Mouse (Mus musculus) ES-Bruce4 (cell line): ENCODE measurements at regions not wholly inside any gene's neighbourhood (a gene's known extent, or its start where the extent isn't known, plus 50 kb on each side); places are given as distances from the start of the nearest gene placed in this dataset.

Experiments
- H3K27ac ChIP-seq: 2 replicates; pipeline ENCODE4 v1.5.1; 2012; ENCODE audit warnings: low read length, inconsistent platforms; ENCODE audit not compliant: insufficient read depth
- H3K27me3 ChIP-seq: 2 replicates; pipeline ENCODE4 v1.6.1; 2012; ENCODE audit warnings: mild to moderate bottlenecking, low read length, inconsistent platforms; ENCODE audit not compliant: control insufficient read depth, poor library complexity, insufficient read depth, severe bottlenecking
- H3K36me3 ChIP-seq: 2 replicates; pipeline ENCODE4 v1.6.1; 2012; ENCODE audit warnings: inconsistent platforms, mild to moderate bottlenecking, low read length, moderate library complexity; ENCODE audit not compliant: control insufficient read depth, poor library complexity, insufficient read depth, severe bottlenecking
- H3K4me1 ChIP-seq: one replicate; pipeline ENCODE4 v1.8.1; 2011; ENCODE audit warnings: low read length; ENCODE audit not compliant: control insufficient read depth, insufficient read depth
- H3K4me3 ChIP-seq: 2 replicates; pipeline ENCODE4 v1.5.1; 2011; ENCODE audit warnings: low read depth, mild to moderate bottlenecking, low read length
- H3K9ac ChIP-seq: 2 replicates; pipeline ENCODE4 v1.6.1; 2012; ENCODE audit warnings: low read depth, mild to moderate bottlenecking, inconsistent platforms; ENCODE audit not compliant: poor library complexity, severe bottlenecking
- H3K9me3 ChIP-seq: replicated peaks from 2 replicates; pipeline ENCODE4 v1.6.1; 2012; ENCODE audit warnings: mild to moderate bottlenecking, low read length, inconsistent platforms; ENCODE audit not compliant: control insufficient read depth, poor library complexity, insufficient read depth, severe bottlenecking
- CTCF ChIP-seq: IDR thresholded peaks from one replicate; pipeline ENCODE4 v1.8.1; 2011; ENCODE audit warnings: low read depth, low read length
- EP300 ChIP-seq: IDR thresholded peaks from 2 replicates; pipeline ENCODE4 v1.6.1; 2011; ENCODE audit warnings: low read depth, low read length; ENCODE audit not compliant: insufficient read depth
- POLR2A ChIP-seq: IDR thresholded peaks from one replicate; pipeline ENCODE4 v1.8.1; 2011; ENCODE audit warnings: low read length; ENCODE audit not compliant: insufficient read depth

- Histone ChIP-seq H3K4me1 (no peaks in the 10 kb centered on the region), H3K9ac (no peak overlapping the region), H3K27ac (no peak overlapping the region), H3K9me3 (no peaks in the 10 kb centered on the region), H3K36me3 (no peaks in the 10 kb centered on the region), H3K4me3 (no peak overlapping the region), H3K27me3 (no peaks in the 10 kb centered on the region; the same call in 1 of the 2 replicates)
- TF ChIP-seq POLR2A (no peak), CTCF (no peak), EP300 (no peak)
Measured at GRCm38 (mm10) chr3:37978481-37978880, 254.2 kb upstream of the Gm5148 start.

- Histone ChIP-seq H3K4me1 (no peaks in the 10 kb centered on the region), H3K36me3 (no peaks in the 10 kb centered on the region), H3K27me3 (no peaks in the 10 kb centered on the region; the same call in 1 of the 2 replicates), H3K27ac (no peak overlapping the region), H3K9ac (no peak overlapping the region), H3K9me3 (no peaks in the 10 kb centered on the region), H3K4me3 (no peak overlapping the region)
- no peak for TF ChIP-seq EP300
Measured at GRCm38 (mm10) chr3:37977453-37977852, 253.2 kb upstream of the Gm5148 start.

- H3K4me1 ChIP-seq: no peaks in the 10 kb centered on the region
- H3K36me3 ChIP-seq: no peaks in the 10 kb centered on the region
- no peaks in the 10 kb centered on the region; the same call in 1 of the 2 replicates for H3K27me3 ChIP-seq
- H3K9ac ChIP-seq: no peak overlapping the region
- no peaks in the 10 kb centered on the region for H3K9me3 ChIP-seq
- no peak overlapping the region for H3K27ac ChIP-seq
- no peak for TF ChIP-seq EP300
- no peak for TF ChIP-seq POLR2A
- no peak for TF ChIP-seq CTCF
- H3K4me3 ChIP-seq: no peak overlapping the region
Measured at GRCm38 (mm10) chr3:37976566-37976965, 252.3 kb upstream of the Gm5148 start.

- H3K9ac ChIP-seq: no peak overlapping the region
- no peaks in the 10 kb centered on the region for H3K9me3 ChIP-seq
- H3K4me1 ChIP-seq: no peaks in the 10 kb centered on the region
- no peaks in the 10 kb centered on the region for H3K36me3 ChIP-seq
- H3K4me3 ChIP-seq: no peak overlapping the region
- TF ChIP-seq POLR2A (no peak), EP300 (0 out of 2 replicates have a peak, but pooled peaks have one; percentile 45)
- H3K27ac ChIP-seq: no peak overlapping the region
- no peaks in the 10 kb centered on the region; the same call in 1 of the 2 replicates for H3K27me3 ChIP-seq
Measured at GRCm38 (mm10) chr3:37975194-37975756, 251.0 kb upstream of the Gm5148 start.

GRCm38 (mm10) chr3:37972931-37973330 is 248.6 kb upstream of the Gm5148 start:
- no peaks in the 10 kb centered on the region; the same call in 1 of the 2 replicates for H3K27me3 ChIP-seq
- no peaks in the 10 kb centered on the region for H3K4me1 ChIP-seq
- no peak overlapping the region for H3K4me3 ChIP-seq
- no peaks in the 10 kb centered on the region for H3K36me3 ChIP-seq
- H3K9me3 ChIP-seq: no peaks in the 10 kb centered on the region
- TF ChIP-seq EP300: no peak
- no peak for TF ChIP-seq CTCF
- TF ChIP-seq POLR2A: no peak
- H3K9ac ChIP-seq: no peak overlapping the region
- no peak overlapping the region for H3K27ac ChIP-seq

- TF ChIP-seq EP300 (no peak), POLR2A (no peak), CTCF (no peak)
- Histone ChIP-seq H3K9me3 (no peaks in the 10 kb centered on the region), H3K9ac (no peak overlapping the region), H3K27me3 (no peaks in the 10 kb centered on the region), H3K4me3 (no peak overlapping the region), H3K4me1 (no peaks in the 10 kb centered on the region), H3K27ac (no peak overlapping the region), H3K36me3 (no peaks in the 10 kb centered on the region)
Measured at GRCm38 (mm10) chr3:37971240-37971639, 246.9 kb upstream of the Gm5148 start.

GRCm38 (mm10) chr3:37968654-37969053 is 244.4 kb upstream of the Gm5148 start:
- H3K9me3 ChIP-seq: no peaks in the 10 kb centered on the region
- no peak overlapping the region for H3K9ac ChIP-seq
- TF ChIP-seq EP300 (no peak), POLR2A (no peak), CTCF (no peak)

More at GRCm38 (mm10) chr3:37968654-37969053, 244.4 kb upstream of the Gm5148 start:
- Histone ChIP-seq H3K4me1 (no peaks in the 10 kb centered on the region), H3K27me3 (no peaks in the 10 kb centered on the region), H3K4me3 (no peak overlapping the region), H3K27ac (no peak overlapping the region), H3K36me3 (no peaks in the 10 kb centered on the region)
